Mouse (Mus musculus): ENCODE results near the gene Cdca7.

GRCm38 (mm10) chr2:72535889-72536288 lies 59.9 kb downstream of the Cdca7 start:
- no peak for TF ChIP-seq CTCF (IDR thresholded peaks at IDR 0.05; ENCODE audit: borderline replicate concordance, insufficient read depth, low read length)
- no peak for TF ChIP-seq POLR2A (IDR thresholded peaks at IDR 0.05; ENCODE audit: low read depth, low read length)

Data from embryonic fibroblast, embryonic 13.5 days (primary cell).